Mouse (Mus musculus): ENCODE results near the gene Zfp36. TPM values are rescaled to one million over a fixed set of nuclear protein-coding genes. Genes with fewer than 3 reads are reported as not detected.

Gene Zfp36
- polyA plus RNA-seq, 1 experiment from 2014 or later: 10.8 TPM

- H3K4me3 ChIP-seq (ENCODE audit: low read depth, low read length): no peak overlapping the region
- no peak overlapping the region for H3K4me2 ChIP-seq (ENCODE audit: low read depth, low read length)
- H3K4me1 ChIP-seq (ENCODE audit: control insufficient read depth, low read depth, low read length): peaks cover 40% of the 10 kb centered on the region
- no peak overlapping the region for H3K27ac ChIP-seq (ENCODE audit: low read length)
- no peaks in the 10 kb centered on the region for H3K9me3 ChIP-seq (replicated peaks; ENCODE audit: control insufficient read depth, low read length)
- ATAC-seq (ENCODE audit: low read depth): no peak
- H3K27me3 ChIP-seq (ENCODE audit: control insufficient read depth, insufficient read depth, low read depth, low read length): no peaks in the 10 kb centered on the region
- WGBS (ENCODE audit: insufficient replicate concordance): 69% methylated on average over 3 of the region's 3 CpGs
- peaks cover 25% of the 10 kb centered on the region for H3K36me3 ChIP-seq (ENCODE audit: control insufficient read depth, insufficient read depth)
- H3K9ac ChIP-seq (ENCODE audit: low read depth, low read length): no peak overlapping the region
Measured at GRCm38 (mm10) chr7:28354113-28354581, 25.9 kb downstream of the Zfp36 start.

- no peak overlapping the region for H3K4me2 ChIP-seq (ENCODE audit: low read depth, low read length)
- no peaks in the 10 kb centered on the region for H3K27me3 ChIP-seq (ENCODE audit: control insufficient read depth, insufficient read depth, low read depth, low read length)
- peaks cover 25% of the 10 kb centered on the region for H3K36me3 ChIP-seq (ENCODE audit: control insufficient read depth, insufficient read depth)
- no peak overlapping the region for H3K4me3 ChIP-seq (ENCODE audit: low read depth, low read length)
- no peak overlapping the region for H3K27ac ChIP-seq (ENCODE audit: low read length)
- no peaks in the 10 kb centered on the region for H3K9me3 ChIP-seq (replicated peaks; ENCODE audit: control insufficient read depth, low read length)
- 91% methylated on average over 2 of the region's 2 CpGs for WGBS (ENCODE audit: insufficient replicate concordance)
- ATAC-seq (ENCODE audit: low read depth): no peak
- no peak overlapping the region for H3K9ac ChIP-seq (ENCODE audit: low read depth, low read length)
- H3K4me1 ChIP-seq (ENCODE audit: control insufficient read depth, low read depth, low read length): peaks cover 40% of the 10 kb centered on the region
Measured at GRCm38 (mm10) chr7:28353267-28353666, 26.8 kb downstream of the Zfp36 start.

- H3K27ac ChIP-seq (ENCODE audit: low read length): peak overlapping the region; percentile 73
- WGBS (ENCODE audit: insufficient replicate concordance): 7% methylated on average over 4 of the region's 4 CpGs
- H3K4me2 ChIP-seq (ENCODE audit: low read depth, low read length): peak overlapping the region; percentile 87
Measured at GRCm38 (mm10) chr7:28351676-28352191, 28.3 kb downstream of the Zfp36 start.

GRCm38 (mm10) chr7:28350155-28350883, 29.7 kb downstream of the Zfp36 start, which contains the start of gene Rps16:
Gene Rps16 (plus strand): TSS chr7:28350652.
- ATAC-seq (ENCODE audit: low read depth): peak; percentile 94
- no peaks in the 10 kb centered on the region for H3K9me3 ChIP-seq (replicated peaks; ENCODE audit: control insufficient read depth, low read length)
- WGBS (ENCODE audit: insufficient replicate concordance): 2% methylated on average over 50 of the region's 50 CpGs

More at GRCm38 (mm10) chr7:28351676-28352191, 28.3 kb downstream of the Zfp36 start:
- no peaks in the 10 kb centered on the region for H3K9me3 ChIP-seq (replicated peaks; ENCODE audit: control insufficient read depth, low read length)
- H3K4me1 ChIP-seq (ENCODE audit: control insufficient read depth, low read depth, low read length): peaks cover 30% of the 10 kb centered on the region
- ATAC-seq (ENCODE audit: low read depth): no peak
- no peaks in the 10 kb centered on the region for H3K27me3 ChIP-seq (ENCODE audit: control insufficient read depth, insufficient read depth, low read depth, low read length)
- H3K36me3 ChIP-seq (ENCODE audit: control insufficient read depth, insufficient read depth): peaks cover 25% of the 10 kb centered on the region
- H3K9ac ChIP-seq (ENCODE audit: low read depth, low read length): peak overlapping the region; percentile 95
- H3K4me3 ChIP-seq (ENCODE audit: low read depth, low read length): peak overlapping the region; percentile 89

GRCm38 (mm10) chr7:28348601-28349000, 31.5 kb downstream of the Zfp36 start:
- no peak overlapping the region for H3K4me2 ChIP-seq (ENCODE audit: low read depth, low read length)
- no peaks in the 10 kb centered on the region for H3K27me3 ChIP-seq (ENCODE audit: control insufficient read depth, insufficient read depth, low read depth, low read length)
- ATAC-seq (ENCODE audit: low read depth): no peak
- peaks cover 27% of the 10 kb centered on the region for H3K4me1 ChIP-seq (ENCODE audit: control insufficient read depth, low read depth, low read length)
- 75% methylated on average over 7 of the region's 7 CpGs for WGBS (ENCODE audit: insufficient replicate concordance)
- no peaks in the 10 kb centered on the region for H3K9me3 ChIP-seq (replicated peaks; ENCODE audit: control insufficient read depth, low read length)
- H3K27ac ChIP-seq (ENCODE audit: low read length): peak overlapping the region; percentile 67; the same call in 1 of the 2 replicates
- no peak overlapping the region for H3K4me3 ChIP-seq (ENCODE audit: low read depth, low read length)
- no peak overlapping the region for H3K9ac ChIP-seq (ENCODE audit: low read depth, low read length)
- peaks cover 17% of the 10 kb centered on the region for H3K36me3 ChIP-seq (ENCODE audit: control insufficient read depth, insufficient read depth)

More at GRCm38 (mm10) chr7:28350155-28350883, 29.7 kb downstream of the Zfp36 start, which contains the start of gene Rps16:
- Histone ChIP-seq H3K27ac (ENCODE audit: low read length) (peak within 1 kb of the TSS; percentile 73), H3K27me3 (ENCODE audit: control insufficient read depth, insufficient read depth, low read depth, low read length) (no peaks in the 10 kb centered on the region), H3K4me2 (ENCODE audit: low read depth, low read length) (peak within 1 kb of the TSS; percentile 87), H3K9ac (ENCODE audit: low read depth, low read length) (peak within 1 kb of the TSS; percentile 95), H3K4me3 (ENCODE audit: low read depth, low read length) (peak within 1 kb of the TSS; percentile 89), H3K36me3 (ENCODE audit: control insufficient read depth, insufficient read depth) (peaks cover 25% of the 10 kb centered on the region), H3K4me1 (ENCODE audit: control insufficient read depth, low read depth, low read length) (peaks cover 27% of the 10 kb centered on the region)

- no peak overlapping the region for H3K9ac ChIP-seq (ENCODE audit: low read depth, low read length)
- H3K27ac ChIP-seq (ENCODE audit: low read length): peak overlapping the region; percentile 67
- no peak overlapping the region for H3K4me2 ChIP-seq (ENCODE audit: low read depth, low read length)
- peaks cover 8% of the 10 kb centered on the region for H3K36me3 ChIP-seq (ENCODE audit: control insufficient read depth, insufficient read depth)
- WGBS (ENCODE audit: insufficient replicate concordance): 60% methylated on average over 3 of the region's 3 CpGs
- peaks cover 21% of the 10 kb centered on the region for H3K4me1 ChIP-seq (ENCODE audit: control insufficient read depth, low read depth, low read length)
- no peak overlapping the region for H3K4me3 ChIP-seq (ENCODE audit: low read depth, low read length)
- 0 out of 2 replicates have a peak, but pooled peaks have one; percentile 25 for ATAC-seq (ENCODE audit: low read depth)
- H3K27me3 ChIP-seq (ENCODE audit: control insufficient read depth, insufficient read depth, low read depth, low read length): no peaks in the 10 kb centered on the region
- H3K9me3 ChIP-seq (replicated peaks; ENCODE audit: control insufficient read depth, low read length): no peaks in the 10 kb centered on the region
Measured at GRCm38 (mm10) chr7:28347746-28348145, 32.3 kb downstream of the Zfp36 start.

- 5% methylated on average over 4 of the region's 4 CpGs for WGBS (ENCODE audit: insufficient replicate concordance)
- Histone ChIP-seq H3K9me3 (replicated peaks; ENCODE audit: control insufficient read depth, low read length) (no peaks in the 10 kb centered on the region), H3K9ac (ENCODE audit: low read depth, low read length) (no peak overlapping the region), H3K4me3 (ENCODE audit: low read depth, low read length) (no peak overlapping the region), H3K4me2 (ENCODE audit: low read depth, low read length) (no peak overlapping the region), H3K27me3 (ENCODE audit: control insufficient read depth, insufficient read depth, low read depth, low read length) (no peaks in the 10 kb centered on the region), H3K4me1 (ENCODE audit: control insufficient read depth, low read depth, low read length) (peaks cover 14% of the 10 kb centered on the region), H3K27ac (ENCODE audit: low read length) (no peak overlapping the region), H3K36me3 (ENCODE audit: control insufficient read depth, insufficient read depth) (no peaks in the 10 kb centered on the region)
- ATAC-seq (ENCODE audit: low read depth): no peak
Measured at GRCm38 (mm10) chr7:28344637-28345036, 35.4 kb downstream of the Zfp36 start.

- H3K36me3 ChIP-seq (ENCODE audit: control insufficient read depth, insufficient read depth): no peaks in the 10 kb centered on the region
- peaks cover 26% of the 10 kb centered on the region for H3K4me1 ChIP-seq (ENCODE audit: control insufficient read depth, low read depth, low read length)
- no peak for ATAC-seq (ENCODE audit: low read depth)
- H3K9ac ChIP-seq (ENCODE audit: low read depth, low read length): no peak overlapping the region
- no peaks in the 10 kb centered on the region for H3K9me3 ChIP-seq (replicated peaks; ENCODE audit: control insufficient read depth, low read length)
- WGBS (ENCODE audit: insufficient replicate concordance): 41% methylated on average over 7 of the region's 7 CpGs
- H3K27ac ChIP-seq (ENCODE audit: low read length): peak overlapping the region; percentile 44; the same call in 1 of the 2 replicates
- no peak overlapping the region for H3K4me3 ChIP-seq (ENCODE audit: low read depth, low read length)
- H3K4me2 ChIP-seq (ENCODE audit: low read depth, low read length): no peak overlapping the region
- no peaks in the 10 kb centered on the region for H3K27me3 ChIP-seq (ENCODE audit: control insufficient read depth, insufficient read depth, low read depth, low read length)
Measured at GRCm38 (mm10) chr7:28341381-28341780, 38.7 kb downstream of the Zfp36 start.
